Mouse (Mus musculus) CH12.LX (cell line): ENCODE data around the gene Ube2c. TPM values are rescaled to one million over a fixed set of nuclear protein-coding genes. Genes with fewer than 3 reads are reported as not detected.
A peak's percentile ranks its signal among the peaks of the same experiment; 100 is the strongest.

ENCODE experiments used
- DNase-seq: peaks from one replicate; pipeline ENCODE4 v3.0.0-alpha.2; 2013; ENCODE audit errors: extremely low read depth
- H3K27ac ChIP-seq: 2 replicates; pipeline ENCODE4 v1.5.1; 2012; ENCODE audit warnings: low read depth, mild to moderate bottlenecking, control low read depth, moderate library complexity; ENCODE audit not compliant: insufficient read depth
- H3K27me3 ChIP-seq: replicated peaks from 2 replicates; pipeline ENCODE3; 2012; ENCODE audit warnings: inconsistent platforms
- H3K36me3 ChIP-seq, 2 experiments: replicated peaks in 1 of 2; 2 replicates each; pipeline versions ENCODE3 to v1.6.1; 2012; ENCODE audit warnings: inconsistent platforms in 1 of 2, low read length in 1 of 2, mild to moderate bottlenecking in 1 of 2, mixed read lengths in 1 of 2, moderate library complexity in 1 of 2; ENCODE audit not compliant: control insufficient read depth in 1 of 2, insufficient read depth in 1 of 2
- H3K4me1 ChIP-seq, 2 experiments: 2 replicates each; pipeline ENCODE4 v1.6.1; 2012; ENCODE audit warnings: inconsistent platforms in 1 of 2, moderate library complexity in 1 of 2; ENCODE audit not compliant: insufficient read depth in 2 of 2, control insufficient read depth in 1 of 2
- H3K4me2 ChIP-seq: 2 replicates; pipeline ENCODE4 v1.6.1; 2012; ENCODE audit warnings: low read depth, mild to moderate bottlenecking, control low read depth; ENCODE audit not compliant: poor library complexity, insufficient read depth, severe bottlenecking
- H3K4me3 ChIP-seq, 3 experiments: fragments of 150-350 bp in 1 of 3; sonication (generic) in 1 of 3; replicated peaks in 1 of 3; 2 replicates each; pipeline versions ENCODE3 to v1.5.1; 2011 to 2012; ENCODE audit warnings: low read depth in 2 of 3, low read length in 2 of 3, mild to moderate bottlenecking in 2 of 3, moderate library complexity in 2 of 3, control low read depth in 1 of 3, improper control_type of control experiment in 1 of 3, inconsistent platforms in 1 of 3, mixed read lengths in 1 of 3; ENCODE audit not compliant: poor library complexity in 1 of 3
- H3K79me2 ChIP-seq: replicated peaks from 2 replicates; pipeline ENCODE4 v1.6.1; 2012; ENCODE audit warnings: mild to moderate bottlenecking, moderate library complexity; ENCODE audit not compliant: control insufficient read depth, poor library complexity, insufficient read depth, severe bottlenecking; ENCODE audit errors: extremely low read depth
- H3K9ac ChIP-seq: 2 replicates; pipeline ENCODE4 v1.6.1; 2012; ENCODE audit warnings: low read depth, mild to moderate bottlenecking, control low read depth, moderate library complexity; ENCODE audit not compliant: insufficient read depth
- H3K9me3 ChIP-seq: replicated peaks from 2 replicates; pipeline ENCODE3; 2012; ENCODE audit warnings: low read length, inconsistent platforms, mixed read lengths
- CHD1 ChIP-seq: IDR thresholded peaks from 2 replicates; pipeline ENCODE4 v1.6.1; 2012; ENCODE audit warnings: low read depth, low read length, improper control_type of control experiment, inconsistent platforms
- CHD2 ChIP-seq: IDR thresholded peaks from 2 replicates; pipeline ENCODE4 v1.6.1; 2011; ENCODE audit warnings: low read length, improper control_type of control experiment
- CTCF ChIP-seq, 2 experiments: IDR thresholded peaks in 1 of 2; conservative IDR thresholded peaks in 1 of 2; 2 replicates each; pipeline ENCODE4 v1.5.1; 2011 to 2012; ENCODE audit warnings: low read depth in 2 of 2, low read length in 2 of 2, improper control_type of control experiment in 1 of 2, inconsistent platforms in 1 of 2, mild to moderate bottlenecking in 1 of 2, moderate library complexity in 1 of 2
- ELF1 ChIP-seq: IDR thresholded peaks from 2 replicates; pipeline ENCODE4 v1.6.1; 2014; ENCODE audit warnings: low read depth, mild to moderate bottlenecking, inconsistent platforms, low read length, improper control_type of control experiment
- EP300 ChIP-seq: IDR thresholded peaks from 2 replicates; pipeline ENCODE4 v1.6.1; 2011; ENCODE audit warnings: low read length, improper control_type of control experiment
- MAFK ChIP-seq: IDR thresholded peaks from 2 replicates; pipeline ENCODE4 v1.6.1; 2011; ENCODE audit warnings: low read length, improper control_type of control experiment; ENCODE audit not compliant: insufficient replicate concordance
- MAX ChIP-seq: IDR thresholded peaks from 2 replicates; pipeline ENCODE4 v1.6.1; 2011; ENCODE audit warnings: low read length, improper control_type of control experiment
- MXI1 ChIP-seq: IDR thresholded peaks from 2 replicates; pipeline ENCODE4 v1.6.1; 2011; ENCODE audit warnings: mild to moderate bottlenecking, low read depth, low read length, improper control_type of control experiment
- MYC ChIP-seq: IDR thresholded peaks from 2 replicates; pipeline ENCODE4 v1.6.1; 2011; ENCODE audit warnings: low read depth, mild to moderate bottlenecking, improper control_type of control experiment, low read length
- NELFE ChIP-seq: IDR thresholded peaks from 2 replicates; pipeline ENCODE4 v1.6.1; 2011; ENCODE audit warnings: low read depth, low read length, improper control_type of control experiment
- POLR2AphosphoS2 ChIP-seq: IDR thresholded peaks from 2 replicates; pipeline ENCODE4 v1.6.1; 2011; ENCODE audit warnings: low read depth, low read length, improper control_type of control experiment
- RAD21 ChIP-seq: IDR thresholded peaks from 2 replicates; pipeline ENCODE4 v1.6.1; 2011; ENCODE audit warnings: low read depth, mild to moderate bottlenecking, low read length, improper control_type of control experiment, moderate library complexity
- RCOR1 ChIP-seq: conservative IDR thresholded peaks from 2 replicates; pipeline ENCODE4 v1.6.1; 2012; ENCODE audit warnings: low read depth, mild to moderate bottlenecking, inconsistent platforms, low read length, improper control_type of control experiment
- SMC3 ChIP-seq: IDR thresholded peaks from 2 replicates; pipeline ENCODE4 v1.6.1; 2011; ENCODE audit warnings: low read depth, low read length, improper control_type of control experiment
- USF1 ChIP-seq: IDR thresholded peaks from 2 replicates; pipeline ENCODE4 v1.6.1; 2014; ENCODE audit warnings: low read depth, mild to moderate bottlenecking, inconsistent platforms, low read length, improper control_type of control experiment
- ZNF384 ChIP-seq: IDR thresholded peaks from 2 replicates; pipeline ENCODE4 v1.6.1; 2012; ENCODE audit warnings: low read depth, low read length, improper control_type of control experiment, inconsistent platforms
- dilution Hi-C: fragments of 300-500 bp; cut with MboI; formaldehyde crosslinking; loops from 2 replicates; pipeline ENCODE4 v1.14.3; 2020; ENCODE audit warnings: low sequenced_read_pairs; ENCODE audit not compliant: extremely low pct_unique_long_range_greater_than_20kb, extremely low pct_ligation_motif_present
- in situ Hi-C: fragments of 300-500 bp; cut with MboI; formaldehyde crosslinking; loops from 3 replicates; pipeline ENCODE4 v1.14.3; 2019; ENCODE audit warnings: low sequenced_read_pairs, low pct_ligation_motif_present, low pct_unique_long_range_greater_than_20kb, mixed read lengths
- polyA plus RNA-seq: library from polyadenylated mRNA; unstranded; fragments of >175 nt; gene quantifications from 2 replicates; pipeline ENCODE4 v1.2.1, GENCODE M21; 2012; ENCODE audit warnings: low read depth; ENCODE audit not compliant: insufficient read length
- total RNA-seq, 2 experiments: library from RNA; depleted of rRNA; stranded (reverse); fragments of 300-350 nt in 1 of 2; fragments of >200 nt in 1 of 2; gene quantifications; 2 replicates each; pipeline ENCODE4 v1.2.3; 2012 to 2014

Gene Ube2c
- total and polyA plus RNA-seq, 3 experiments: 103 to 226 (median 126) TPM

DNA sequence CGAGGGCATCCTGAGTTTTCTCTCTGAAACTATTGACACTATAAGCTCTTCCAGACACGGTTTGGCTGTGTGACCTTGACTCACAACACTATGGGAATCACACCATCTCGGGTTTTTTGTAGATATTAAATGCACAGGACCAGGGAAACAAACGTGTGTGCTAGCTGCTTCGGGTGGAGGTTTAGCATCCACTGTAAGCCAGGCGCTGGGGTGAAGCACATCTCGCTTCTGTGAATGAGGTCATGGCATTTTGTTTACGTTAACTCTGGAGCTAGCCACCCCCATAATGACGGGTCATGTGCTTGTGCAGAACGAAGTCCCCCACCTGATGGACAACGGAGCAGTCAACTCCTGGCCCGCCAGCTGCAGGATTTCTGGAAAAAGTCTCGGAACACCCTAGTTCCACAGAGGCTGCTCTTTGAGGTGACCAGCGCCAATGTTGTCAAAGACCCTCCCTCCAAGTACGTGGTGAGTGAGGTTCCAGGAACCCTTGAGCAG is 16.7 kb downstream of the Ube2c start:
- H3K4me3 ChIP-seq: no peak overlapping the region
- H3K4me2 ChIP-seq: peak overlapping the region; percentile 90
- TF ChIP-seq MYC: no peak
- no peak for TF ChIP-seq ZNF384
- TF ChIP-seq RCOR1: no peak
- no peak for TF ChIP-seq ELF1
- TF ChIP-seq CHD2: no peak
- TF ChIP-seq NELFE: no peak
- no peak for TF ChIP-seq POLR2AphosphoS2
- TF ChIP-seq EP300: no peak
- no peak for TF ChIP-seq SMC3
- TF ChIP-seq MAX: no peak
- no peak for TF ChIP-seq CHD1
- TF ChIP-seq MAFK: no peak
- no peak for TF ChIP-seq USF1
- no peak for TF ChIP-seq CTCF (conservative IDR thresholded peaks at IDR 0.05 in 1 of 2, IDR thresholded peaks at IDR 0.05 in 1 of 2; ENCODE audit: low read depth in 2 of 2, low read length in 2 of 2)
- no peak for TF ChIP-seq MXI1
- peak overlapping the region; percentile 45; the same call in 1 of the 2 replicates for H3K9ac ChIP-seq
- peaks cover 4 to 29% of the 10 kb centered on the region in 2 experiments for H3K36me3 ChIP-seq
- no peaks in the 10 kb centered on the region for H3K9me3 ChIP-seq
- H3K79me2 ChIP-seq: no peaks in the 10 kb centered on the region
- in situ Hi-C loops (no loop called here), dilution Hi-C loops (no loop called here)
- DNase-seq: no peak
- peaks cover 7 to 17% of the 10 kb centered on the region in 2 experiments for H3K4me1 ChIP-seq
- H3K27me3 ChIP-seq: peaks cover 25% of the 10 kb centered on the region
- no peak overlapping the region for H3K27ac ChIP-seq

DNA sequence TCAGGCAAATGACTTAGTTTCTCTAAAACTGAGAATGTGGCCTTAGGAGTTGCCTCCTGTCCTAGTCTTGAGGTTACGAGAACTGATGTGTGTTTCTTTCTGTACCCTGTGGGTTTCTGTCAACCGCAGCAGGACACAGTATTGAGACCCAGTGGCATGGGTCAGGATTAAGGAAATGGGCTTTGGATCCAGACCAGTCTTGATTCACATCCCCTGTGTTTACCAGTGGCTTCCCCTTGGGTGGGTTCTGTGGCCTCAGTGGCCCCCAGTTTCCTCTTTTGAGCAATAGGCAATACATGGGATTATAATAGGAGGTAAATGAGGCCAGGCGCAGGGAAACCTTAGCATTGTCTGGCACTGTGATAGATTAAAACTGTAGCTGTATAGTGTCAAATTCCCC is 17.3 kb downstream of the Ube2c start:
- no peak for TF ChIP-seq CTCF (conservative IDR thresholded peaks at IDR 0.05 in 1 of 2, IDR thresholded peaks at IDR 0.05 in 1 of 2; ENCODE audit: low read depth in 2 of 2, low read length in 2 of 2)
- TF ChIP-seq RAD21: no peak
- H3K4me1 ChIP-seq: peaks cover 7 to 17% of the 10 kb centered on the region in 2 experiments
- no peak for DNase-seq
- H3K27ac ChIP-seq: no peak overlapping the region
- H3K79me2 ChIP-seq: no peaks in the 10 kb centered on the region
- H3K9ac ChIP-seq: no peak overlapping the region
- no peak overlapping the region for H3K4me3 ChIP-seq
- H3K36me3 ChIP-seq: peaks cover 10 to 35% of the 10 kb centered on the region in 2 experiments
- in situ Hi-C loops: no loop called here
- H3K27me3 ChIP-seq: peaks cover 19% of the 10 kb centered on the region
- dilution Hi-C loops: no loop called here
- H3K9me3 ChIP-seq: no peaks in the 10 kb centered on the region
- H3K4me2 ChIP-seq: no peak overlapping the region
